Mouse (Mus musculus): Measurements from ENCODE around the gene Lrrc4. TPM values are rescaled to one million over a fixed set of nuclear protein-coding genes. Genes with fewer than 3 reads are reported as not detected.

The Lrrc4 gene
- total RNA-seq, 2 experiments from 2014 or later, result 0.23 to 0.36 TPM

- intact Hi-C loops (cut with DNase I), result no loop called here
- no peak for DNase-seq (ENCODE audit: low spot score)
Observed at GRCm38 (mm10) chr6:28633120-28633519, 198.4 kb downstream of the Lrrc4 start.

GRCm38 (mm10) chr6:28630926-28631325 lies 200.6 kb downstream of the Lrrc4 start:
- DNase-seq (ENCODE audit: low spot score), result no peak
- intact Hi-C loops (cut with DNase I), result no loop called here

GRCm38 (mm10) chr6:28629866-28630265 lies 201.7 kb downstream of the Lrrc4 start:
- DNase-seq (ENCODE audit: low spot score), result no peak
- intact Hi-C loops (cut with DNase I), result no loop called here

- intact Hi-C loops (cut with DNase I), result no loop called here
- no peak for DNase-seq (ENCODE audit: low spot score)
Observed at GRCm38 (mm10) chr6:28628408-28628807, 203.1 kb downstream of the Lrrc4 start.

GRCm38 (mm10) chr6:28622963-28623362 lies 208.6 kb downstream of the Lrrc4 start:
- no peak for DNase-seq (ENCODE audit: low spot score)
- intact Hi-C loops (cut with DNase I), result no loop called here

GRCm38 (mm10) chr6:28622522-28622921 lies 209.0 kb downstream of the Lrrc4 start:
- peak; percentile 13 for DNase-seq (ENCODE audit: low spot score)
- intact Hi-C loops (cut with DNase I), result no loop called here

GRCm38 (mm10) chr6:28621961-28622360 lies 209.6 kb downstream of the Lrrc4 start:
- intact Hi-C loops (cut with DNase I), result no loop called here
- no peak for DNase-seq (ENCODE audit: low spot score)

GRCm38 (mm10) chr6:28621431-28621830 lies 210.1 kb downstream of the Lrrc4 start:
- intact Hi-C loops (cut with DNase I), result no loop called here
- DNase-seq (ENCODE audit: low spot score), result no peak

GRCm38 (mm10) chr6:28618751-28619153 lies 212.8 kb downstream of the Lrrc4 start:
- intact Hi-C loops (cut with DNase I), result no loop called here
- DNase-seq (ENCODE audit: low spot score), result peak; percentile 40

GRCm38 (mm10) chr6:28618299-28618698 lies 213.2 kb downstream of the Lrrc4 start:
- DNase-seq (ENCODE audit: low spot score), result no peak
- intact Hi-C loops (cut with DNase I), result no loop called here

GRCm38 (mm10) chr6:28615966-28616365 lies 215.6 kb downstream of the Lrrc4 start:
- intact Hi-C loops (cut with DNase I), result no loop called here
- no peak for DNase-seq (ENCODE audit: low spot score)

- intact Hi-C loops (cut with DNase I), result no loop called here
- no peak for DNase-seq (ENCODE audit: low spot score)
Observed at GRCm38 (mm10) chr6:28615408-28615807, 216.1 kb downstream of the Lrrc4 start.

- no peak for DNase-seq (ENCODE audit: low spot score)
- intact Hi-C loops (cut with DNase I), result no loop called here
Observed at GRCm38 (mm10) chr6:28614856-28615255, 216.7 kb downstream of the Lrrc4 start.

GRCm38 (mm10) chr6:28613441-28613840 lies 218.1 kb downstream of the Lrrc4 start:
- intact Hi-C loops (cut with DNase I), result no loop called here
- DNase-seq (ENCODE audit: low spot score), result no peak

Other genes starting within 250 kb of the Lrrc4 start
- gene Lep, start 228.5 kb upstream of the Lrrc4 start, total RNA-seq (2021), result under 1 TPM in 1 of 2 experiments, not detected in 1; 0.31 TPM

All from heart, postnatal 25 days (tissue).